Mouse (Mus musculus): Measurements from ENCODE around the gene Stat2. TPM values are rescaled to one million over a fixed set of nuclear protein-coding genes. Genes with fewer than 3 reads are reported as not detected.

Gene Stat2
- polyA plus RNA-seq, 1 experiment: 8.1 TPM

DNA sequence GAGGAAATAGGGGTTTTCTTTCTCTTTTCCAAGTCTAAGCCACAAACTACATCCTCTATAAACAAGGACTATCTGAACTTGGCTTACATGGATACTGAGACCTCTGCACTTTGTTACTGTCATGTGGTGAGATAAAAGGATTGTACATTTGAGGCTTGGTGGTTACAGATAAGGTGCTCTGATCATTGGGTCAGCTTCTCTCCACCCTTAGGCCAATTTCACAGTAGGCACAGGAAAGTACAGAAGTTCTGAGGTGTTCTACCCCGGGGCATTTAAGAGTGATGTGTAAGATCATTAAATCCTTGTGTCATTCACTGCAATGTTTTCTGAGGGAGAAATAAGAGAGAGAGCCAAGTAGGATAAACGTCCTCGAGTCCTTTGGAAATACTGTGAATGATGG is 66.2 kb downstream of the Stat2 start:
- Histone ChIP-seq H3K4me3 (replicated peaks) (peak overlapping the region; percentile 96), H3K36me3 (replicated peaks; ENCODE audit: low read length) (peaks cover 6% of the 10 kb centered on the region), H3K4me1 (peaks cover 62% of the 10 kb centered on the region), H3K9me3 (no peaks in the 10 kb centered on the region), H3K27me3 (replicated peaks) (no peaks in the 10 kb centered on the region)
- TF ChIP-seq FLI1 (IDR thresholded peaks at IDR 0.05; ENCODE audit: low read length): no peak
- no peak for TF ChIP-seq GATA1 (IDR thresholded peaks at IDR 0.05; ENCODE audit: borderline replicate concordance, low read length)

DNA sequence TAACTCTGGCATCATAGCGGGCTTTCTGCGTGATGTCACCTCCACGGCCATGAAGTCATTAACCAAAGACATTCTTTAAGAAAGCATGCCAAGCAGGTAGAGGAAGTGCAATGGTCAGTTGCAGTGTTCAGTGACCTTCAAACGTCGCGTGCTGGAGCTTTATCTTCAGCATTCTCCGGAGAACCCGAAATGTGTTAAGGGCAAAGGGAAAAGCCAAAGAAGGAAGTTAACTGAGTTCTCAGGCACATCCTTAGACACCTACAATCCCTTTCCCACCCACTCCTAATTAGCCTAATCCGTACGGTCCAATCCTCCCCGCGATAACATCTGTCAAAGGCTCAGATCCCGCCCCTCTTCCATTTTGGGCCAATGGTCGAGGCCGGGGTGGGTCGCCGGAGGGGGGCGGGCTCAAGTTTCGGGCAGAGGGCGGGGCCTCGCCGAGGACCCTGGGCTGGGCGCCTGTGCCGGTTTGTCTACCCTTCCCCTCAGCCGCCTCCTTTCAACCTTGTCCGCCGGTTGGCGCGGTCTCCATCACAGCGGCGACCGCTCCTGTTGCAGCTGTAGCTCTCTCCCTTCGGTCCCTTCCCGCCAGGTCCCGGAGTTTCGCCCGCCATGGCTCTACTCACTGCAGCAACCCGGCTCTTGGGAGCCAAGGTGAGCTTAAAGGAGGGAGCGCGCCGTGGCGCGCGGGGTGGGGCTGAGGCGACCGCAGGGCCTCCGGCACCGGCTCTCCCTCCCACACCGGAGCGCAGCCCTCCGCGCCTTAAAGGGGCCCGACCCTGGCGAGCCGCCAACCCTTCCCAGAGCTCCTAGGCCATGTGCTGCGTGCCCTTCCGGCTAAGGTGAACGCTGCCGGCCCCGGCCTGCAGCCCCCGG is 67.2 kb downstream of the Stat2 start, which contains the start of gene Cs:
TSS of gene Cs (plus strand) at position 429 of the 876 bp plus-strand sequence.
- Histone ChIP-seq H3K4me1 (peaks cover 63% of the 10 kb centered on the region), H3K27me3 (replicated peaks) (no peaks in the 10 kb centered on the region), H3K9me3 (no peaks in the 10 kb centered on the region), H3K4me3 (replicated peaks) (peak within 1 kb of the TSS; percentile 96), H3K36me3 (replicated peaks; ENCODE audit: low read length) (peaks cover 9% of the 10 kb centered on the region)
- no peak for TF ChIP-seq FLI1 (IDR thresholded peaks at IDR 0.05; ENCODE audit: low read length)
- no peak; the same call in 2 of the 3 replicates for TF ChIP-seq GATA1 (IDR thresholded peaks at IDR 0.05; ENCODE audit: borderline replicate concordance, low read length)

DNA sequence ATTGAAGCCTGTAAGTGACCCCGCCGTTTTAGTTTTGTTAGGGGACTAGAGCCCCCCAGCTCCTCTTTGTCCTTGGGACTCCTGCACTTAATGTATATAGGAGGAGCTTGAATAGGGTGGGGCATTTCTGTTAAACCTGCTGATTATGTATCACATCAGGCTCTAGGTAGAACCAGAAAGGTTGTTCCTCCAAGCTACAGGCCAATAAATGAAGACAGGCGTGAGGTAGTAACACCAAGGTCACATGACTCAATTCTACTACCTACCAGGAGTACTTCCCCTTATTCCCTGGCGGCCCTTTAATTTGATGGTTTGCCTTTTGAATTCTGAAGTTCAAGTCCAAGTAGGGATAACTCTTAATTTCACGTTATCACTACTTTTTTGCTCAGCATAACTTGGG is 68.1 kb downstream of the Stat2 start:
- Histone ChIP-seq H3K9me3 (no peaks in the 10 kb centered on the region), H3K27me3 (replicated peaks) (no peaks in the 10 kb centered on the region), H3K4me1 (peaks cover 71% of the 10 kb centered on the region), H3K36me3 (replicated peaks; ENCODE audit: low read length) (peaks cover 9% of the 10 kb centered on the region), H3K4me3 (replicated peaks) (peak overlapping the region; percentile 96)
- no peak for TF ChIP-seq GATA1 (IDR thresholded peaks at IDR 0.05; ENCODE audit: borderline replicate concordance, low read length)
- no peak for TF ChIP-seq FLI1 (IDR thresholded peaks at IDR 0.05; ENCODE audit: low read length)

DNA sequence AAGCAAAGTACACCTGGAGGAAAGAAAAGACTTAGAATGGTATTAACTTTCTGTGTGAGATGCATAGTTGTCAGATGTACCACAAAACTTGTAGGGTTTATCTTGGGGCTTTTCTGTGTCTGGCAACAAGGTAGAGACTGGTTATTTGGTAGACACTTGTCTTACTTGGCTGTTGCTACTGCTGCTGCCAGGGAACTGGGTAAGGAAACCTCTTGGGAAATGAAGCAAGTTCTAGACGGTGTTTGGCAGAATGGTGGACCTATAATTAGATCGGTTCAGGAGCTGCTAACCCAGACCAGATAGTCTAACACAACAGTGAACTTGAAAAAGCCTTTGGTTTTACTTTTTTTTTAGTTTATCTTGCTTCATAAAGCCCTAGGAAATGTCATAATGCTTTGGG is 68.6 kb downstream of the Stat2 start:
- H3K36me3 ChIP-seq (replicated peaks; ENCODE audit: low read length): peaks cover 9% of the 10 kb centered on the region
- peak overlapping the region; percentile 96 for H3K4me3 ChIP-seq (replicated peaks)
- no peaks in the 10 kb centered on the region for H3K9me3 ChIP-seq
- H3K4me1 ChIP-seq: peaks cover 76% of the 10 kb centered on the region
- no peaks in the 10 kb centered on the region for H3K27me3 ChIP-seq (replicated peaks)
- TF ChIP-seq GATA1 (IDR thresholded peaks at IDR 0.05; ENCODE audit: borderline replicate concordance, low read length) (no peak), FLI1 (IDR thresholded peaks at IDR 0.05; ENCODE audit: low read length) (no peak)

DNA sequence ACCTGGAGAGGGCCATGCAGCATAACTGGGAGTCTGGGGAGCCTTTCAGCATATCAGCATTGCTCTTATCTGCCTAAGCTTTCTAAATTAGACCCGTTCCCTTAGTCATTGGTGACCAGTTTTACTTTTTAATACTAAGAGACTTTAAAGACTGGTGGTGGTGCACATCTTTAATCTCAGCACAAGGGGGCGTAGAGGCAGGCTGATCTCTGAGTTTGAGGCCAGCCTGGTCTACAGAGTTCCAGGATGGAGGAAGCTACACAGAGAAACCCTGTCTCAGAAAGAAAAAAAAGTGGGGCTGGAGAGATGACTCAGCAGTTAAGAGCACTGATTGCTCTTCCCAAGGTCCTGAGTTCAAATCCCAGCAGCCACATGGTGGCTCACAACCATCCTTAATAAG is 69.9 kb downstream of the Stat2 start:
- H3K4me1 ChIP-seq: peaks cover 86% of the 10 kb centered on the region
- H3K36me3 ChIP-seq (replicated peaks; ENCODE audit: low read length): peaks cover 9% of the 10 kb centered on the region
- H3K4me3 ChIP-seq (replicated peaks): no peak overlapping the region
- no peak for TF ChIP-seq GATA1 (IDR thresholded peaks at IDR 0.05; ENCODE audit: borderline replicate concordance, low read length)
- no peaks in the 10 kb centered on the region for H3K9me3 ChIP-seq
- no peaks in the 10 kb centered on the region for H3K27me3 ChIP-seq (replicated peaks)

Other genes with a start within 250 kb of the Stat2 start
- 24.2 and 146 TPM in 2 replicates for gene Naca, start 235.0 kb upstream of the Stat2 start, polyA plus RNA-seq (2012; ENCODE audit: insufficient read depth, low replicate concordance)
- 77.9 and 96.2 TPM in 2 replicates for gene Ptges3, start 211.6 kb upstream of the Stat2 start, polyA plus RNA-seq (2012; ENCODE audit: insufficient read depth, low replicate concordance)
- gene Atp5b, start 187.3 kb upstream of the Stat2 start, polyA plus RNA-seq (2012; ENCODE audit: insufficient read depth, low replicate concordance): 796 and 843 TPM in 2 replicates
- gene Baz2a, start 179.0 kb upstream of the Stat2 start, polyA plus RNA-seq (2012; ENCODE audit: insufficient read depth, low replicate concordance): 6.9 and 16.7 TPM in 2 replicates
- 1.6 and 7.6 TPM in 2 replicates for gene Rbms2, start 90.3 kb upstream of the Stat2 start, polyA plus RNA-seq (2012; ENCODE audit: insufficient read depth, low replicate concordance)
- gene Gls2, start 76.1 kb upstream of the Stat2 start, polyA plus RNA-seq (2012; ENCODE audit: insufficient read depth, low replicate concordance): 1.8 TPM in 1 of 2 replicates, not detected in the other
- gene Spryd4, start 58.8 kb upstream of the Stat2 start, polyA plus RNA-seq (2012; ENCODE audit: insufficient read depth, low replicate concordance): 0.73 TPM in 1 of 2 replicates, not detected in the other
- not detected in 2 replicates for gene Mip, start 44.7 kb upstream of the Stat2 start, polyA plus RNA-seq (2012; ENCODE audit: insufficient read depth, low replicate concordance)
- gene Timeless, start 38.5 kb upstream of the Stat2 start, polyA plus RNA-seq (2012; ENCODE audit: insufficient read depth, low replicate concordance): 2.2 and 8.3 TPM in 2 replicates
- not detected in 2 replicates for gene Apon, start 16.5 kb upstream of the Stat2 start, polyA plus RNA-seq (2012; ENCODE audit: insufficient read depth, low replicate concordance)
- not detected in 2 replicates for gene Apof, start 1.9 kb upstream of the Stat2 start, polyA plus RNA-seq (2012; ENCODE audit: insufficient read depth, low replicate concordance)
- gene Il23a, start 28.2 kb downstream of the Stat2 start, polyA plus RNA-seq (2012; ENCODE audit: insufficient read depth, low replicate concordance): 0.49 TPM in 1 of 2 replicates, not detected in the other
- 0.91 and 1.1 TPM in 2 replicates for gene Pan2, start 32.8 kb downstream of the Stat2 start, polyA plus RNA-seq (2012; ENCODE audit: insufficient read depth, low replicate concordance)
- gene Cnpy2, start 51.9 kb downstream of the Stat2 start, polyA plus RNA-seq (2012; ENCODE audit: insufficient read depth, low replicate concordance): 29.0 and 98.4 TPM in 2 replicates
- 2.6 and 12.1 TPM in 2 replicates for gene Cs, start 67.2 kb downstream of the Stat2 start, polyA plus RNA-seq (2012; ENCODE audit: insufficient read depth, low replicate concordance)
- gene Coq10a, start 98.4 kb downstream of the Stat2 start, polyA plus RNA-seq (2012; ENCODE audit: insufficient read depth, low replicate concordance): 5.0 and 18.0 TPM in 2 replicates
- gene Ankrd52, start 106.6 kb downstream of the Stat2 start, polyA plus RNA-seq (2012; ENCODE audit: insufficient read depth, low replicate concordance): 18.3 and 19.7 TPM in 2 replicates
- not detected in 2 replicates for gene Slc39a5, start 130.7 kb downstream of the Stat2 start, polyA plus RNA-seq (2012; ENCODE audit: insufficient read depth, low replicate concordance)
- gene Nabp2, start 140.9 kb downstream of the Stat2 start, polyA plus RNA-seq (2012; ENCODE audit: insufficient read depth, low replicate concordance): 458 and 1,055 TPM in 2 replicates
- 17.0 and 19.5 TPM in 2 replicates for gene Rnf41, start 141.1 kb downstream of the Stat2 start, polyA plus RNA-seq (2012; ENCODE audit: insufficient read depth, low replicate concordance)
- gene Smarcc2, start 188.7 kb downstream of the Stat2 start, polyA plus RNA-seq (2012; ENCODE audit: insufficient read depth, low replicate concordance): 86.7 and 138 TPM in 2 replicates
- 175 and 2,406 TPM in 2 replicates for gene Myl6, start 223.6 kb downstream of the Stat2 start, polyA plus RNA-seq (2012; ENCODE audit: insufficient read depth, low replicate concordance)
- gene Myl6b, start 228.1 kb downstream of the Stat2 start, polyA plus RNA-seq (2012; ENCODE audit: insufficient read depth, low replicate concordance): 9.5 and 15.9 TPM in 2 replicates

All from megakaryocyte, embryonic 14.5 days (primary cell).